Mouse (Mus musculus) fibroblast of lung, adult 2 months (primary cell): Measurements from ENCODE around the gene Sept4.

Experiments
- DNase-seq: peaks from one replicate; pipeline ENCODE4 v3.0.0-alpha.2; 2011; ENCODE audit warnings: low read depth

The Sept4 gene

DNA sequence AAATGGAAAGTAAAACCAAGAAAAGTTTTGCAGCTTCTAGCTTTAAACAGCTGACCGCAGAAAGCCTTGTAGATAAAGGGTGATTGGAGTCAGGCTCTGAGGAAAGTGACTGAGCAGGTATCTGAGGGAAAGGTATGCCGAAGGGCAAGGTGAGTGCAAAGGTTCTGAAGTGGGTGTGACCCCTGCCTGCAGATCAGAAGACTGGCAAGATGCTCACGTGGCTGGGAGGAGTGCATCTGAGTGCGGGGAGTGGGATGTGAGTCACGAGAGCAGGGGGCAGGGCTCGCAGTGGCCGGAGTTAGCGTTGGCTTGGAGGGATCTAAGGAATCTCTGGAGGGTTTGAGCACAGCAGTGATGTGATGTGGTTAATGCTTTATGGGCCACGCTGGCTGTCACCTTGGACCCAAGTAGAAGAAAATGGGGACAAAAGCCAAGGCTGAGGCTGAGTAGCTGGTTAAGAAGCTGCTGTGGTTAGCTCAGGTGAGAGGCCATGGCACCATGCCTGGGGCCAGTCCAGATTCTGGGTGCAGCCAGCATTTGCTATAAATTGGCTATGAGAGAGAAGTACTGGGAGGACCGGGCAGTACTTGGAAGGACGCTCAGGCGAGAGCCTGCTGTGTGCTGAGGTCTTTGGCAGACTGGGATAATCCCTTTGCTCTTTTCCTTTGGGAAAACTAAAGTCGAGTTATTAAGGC, 30.8 kb downstream of the Sept4 start:
- no peak for DNase-seq

DNA sequence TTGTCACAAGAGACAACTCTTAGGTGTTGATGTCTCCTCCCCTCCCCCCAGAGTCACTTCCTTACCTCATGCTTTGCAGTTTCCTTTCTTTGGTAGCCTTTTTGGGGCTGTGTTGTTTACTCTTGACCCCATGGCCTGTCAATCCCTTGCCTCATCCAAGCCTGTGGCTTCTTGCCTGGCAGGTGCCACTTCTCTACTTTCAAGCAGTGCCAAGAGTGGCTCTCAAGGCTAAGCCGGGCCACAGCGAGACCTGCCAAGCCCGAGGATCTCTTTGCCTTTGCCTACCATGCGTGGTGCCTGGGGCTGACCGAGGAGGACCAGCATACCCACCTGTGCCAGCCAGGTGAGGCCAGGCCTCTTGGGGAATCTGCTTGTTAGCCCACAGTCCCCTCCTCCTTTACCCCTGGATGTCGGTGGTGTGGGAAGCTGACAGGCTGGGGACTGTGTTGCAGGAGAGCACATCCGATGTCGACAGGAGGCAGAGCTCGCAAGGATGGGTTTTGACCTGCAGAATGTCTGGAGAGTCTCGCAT, 31.7 kb downstream of the Sept4 start:
- DNase-seq, result no peak

GRCm38 (mm10) chr11:87602234-87602633, 33.5 kb downstream of the Sept4 start:
- no peak for DNase-seq

GRCm38 (mm10) chr11:87603571-87603970, 34.9 kb downstream of the Sept4 start:
- DNase-seq, result no peak

DNA sequence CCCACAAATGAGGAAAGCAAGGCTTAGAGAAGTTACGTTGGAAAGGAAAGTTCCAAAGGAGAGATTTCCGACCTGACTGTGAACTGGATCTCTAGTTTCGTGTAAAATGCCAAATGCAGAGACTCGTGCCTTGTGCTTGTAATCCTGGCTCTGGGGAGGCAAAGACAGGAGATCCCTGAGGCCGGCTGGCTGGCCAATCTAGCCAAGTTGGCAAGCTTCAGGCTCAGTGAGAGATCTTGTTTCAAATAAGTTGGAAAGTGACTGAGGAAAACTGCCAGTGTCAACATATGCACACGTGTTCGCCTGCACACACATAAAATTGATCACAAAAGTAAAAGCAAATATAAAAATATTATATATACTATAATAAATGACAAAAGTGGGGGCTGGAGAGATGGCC, 40.6 kb downstream of the Sept4 start:
- peak; percentile 51 for DNase-seq

DNA sequence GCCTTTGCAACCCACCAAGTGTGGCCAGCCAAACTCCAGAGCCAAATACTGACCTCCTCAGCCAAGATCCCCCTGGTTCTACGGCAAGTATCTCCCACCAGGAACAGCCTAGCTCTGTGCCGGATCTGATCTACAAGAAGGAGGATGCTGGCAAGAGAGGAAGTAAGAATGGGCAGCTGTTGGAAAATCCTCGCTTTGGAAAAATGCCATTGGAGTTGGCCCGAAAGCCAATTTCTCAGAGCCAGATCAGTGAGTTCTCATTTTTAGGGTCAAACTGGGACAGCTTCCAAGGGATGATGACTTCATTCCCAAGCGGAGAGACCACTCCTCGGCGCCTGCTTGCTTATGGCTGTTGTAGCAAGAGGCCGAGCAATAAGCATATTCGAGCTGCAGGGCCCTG, 42.8 kb downstream of the Sept4 start:
- DNase-seq, result no peak

GRCm38 (mm10) chr11:87613972-87614371, 45.3 kb downstream of the Sept4 start:
- DNase-seq, result no peak

DNA sequence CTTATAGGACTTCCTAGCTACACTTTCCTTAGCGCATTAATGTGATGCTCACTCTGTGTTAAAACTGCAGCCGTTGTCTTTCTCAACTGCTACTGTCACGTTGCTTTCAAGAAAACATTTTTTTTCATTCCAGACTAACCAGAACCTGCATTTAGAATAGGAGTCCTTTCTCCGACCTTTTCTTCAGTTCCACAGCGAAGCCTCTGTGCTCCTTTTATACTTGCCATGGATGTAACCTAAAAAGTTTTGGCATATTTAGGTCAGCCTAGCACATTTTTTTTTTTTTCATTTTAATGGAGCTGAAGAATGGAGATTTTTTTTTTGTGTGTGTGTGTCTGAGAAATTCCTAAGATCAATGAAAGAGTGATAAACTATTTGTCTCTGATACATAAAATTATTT, 46.8 kb downstream of the Sept4 start:
- no peak for DNase-seq

DNA sequence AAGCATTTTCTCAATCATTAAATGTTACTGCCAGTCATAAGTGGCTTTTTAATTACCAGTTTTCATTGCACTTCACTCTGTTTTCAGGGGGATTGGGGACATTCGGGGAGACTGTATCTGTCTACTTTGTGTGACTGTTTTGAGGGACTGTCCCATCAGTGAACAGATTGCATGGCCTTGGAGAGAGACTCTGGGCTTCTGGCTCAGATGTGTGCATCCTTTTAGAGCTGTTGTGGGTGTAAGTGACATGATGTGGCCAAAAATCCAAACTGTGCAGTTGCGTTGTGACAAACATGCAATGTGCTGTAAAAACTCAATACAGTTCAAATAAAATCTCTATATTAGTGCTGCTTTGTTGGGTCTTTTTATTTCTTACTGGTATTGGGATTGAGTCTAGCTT, 47.2 kb downstream of the Sept4 start:
- no peak for DNase-seq

GRCm38 (mm10) chr11:87616790-87617474, 48.2 kb downstream of the Sept4 start, which contains the start of gene Hsf5:
TSS of gene Hsf5 (plus strand) at chr11:87617164.
- no peak for DNase-seq

DNA sequence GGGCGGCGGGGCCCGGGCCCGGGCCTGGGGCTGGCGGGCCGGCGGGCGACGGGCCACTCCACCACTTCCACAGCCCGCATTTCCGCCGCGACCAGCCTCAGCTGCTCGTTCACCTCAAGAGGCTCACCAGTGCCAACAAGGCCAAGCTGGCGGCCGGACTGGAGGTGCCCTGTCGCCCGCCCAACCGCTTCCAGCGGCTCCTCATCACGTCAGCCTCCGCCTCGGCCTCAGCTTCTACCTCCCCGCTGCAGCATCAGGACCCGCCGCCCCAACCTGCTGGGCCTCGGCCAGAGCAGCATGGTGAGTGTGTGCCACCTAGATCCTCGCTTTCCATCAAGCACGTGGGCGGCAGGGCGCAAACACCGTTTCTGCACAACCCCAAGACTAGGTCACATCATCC, 48.9 kb downstream of the Sept4 start:
- DNase-seq, result no peak

DNA sequence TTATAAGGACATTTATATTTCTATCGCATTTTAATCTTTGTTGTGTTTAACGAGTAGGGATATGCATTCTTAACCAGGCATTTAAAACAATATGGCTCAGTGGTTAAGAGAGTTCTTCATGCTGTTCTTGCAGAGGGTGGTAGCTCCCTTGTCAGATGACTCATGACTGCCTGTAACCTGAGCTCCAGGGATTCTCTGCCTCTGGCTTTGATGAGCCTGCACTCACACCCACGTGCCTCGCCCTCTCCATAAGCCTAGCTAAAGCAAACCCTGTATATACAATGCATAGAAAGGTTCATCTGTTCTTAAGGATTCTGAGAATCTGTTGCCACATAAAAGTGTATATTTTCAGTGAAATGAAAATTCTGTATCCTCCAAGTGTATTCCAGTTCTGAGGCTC, 54.5 kb downstream of the Sept4 start:
- no peak for DNase-seq

- no peak for DNase-seq
These were observed 61.2 kb downstream of the Sept4 start for GRCm38 (mm10) chr11:87629859-87630258.

DNA sequence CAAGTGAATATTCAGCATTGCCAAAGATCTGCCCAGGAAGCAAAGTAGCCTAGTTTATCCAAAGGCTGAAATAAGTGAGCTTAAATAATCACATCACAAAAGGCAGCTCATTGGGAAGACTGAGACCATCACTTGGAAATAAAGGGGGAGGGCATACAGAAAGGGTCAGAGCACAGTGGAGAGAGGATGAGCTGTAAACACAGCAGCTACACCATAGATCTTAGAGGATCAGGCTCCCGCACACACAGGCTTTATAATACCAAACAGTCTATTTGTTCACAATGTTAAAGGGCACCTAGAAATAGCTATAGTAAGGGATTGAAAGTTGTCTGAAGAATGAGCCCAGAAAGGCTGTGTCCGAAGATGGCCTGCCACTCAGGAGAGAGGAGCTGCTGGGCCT, 70.1 kb downstream of the Sept4 start:
- no peak for DNase-seq

DNA sequence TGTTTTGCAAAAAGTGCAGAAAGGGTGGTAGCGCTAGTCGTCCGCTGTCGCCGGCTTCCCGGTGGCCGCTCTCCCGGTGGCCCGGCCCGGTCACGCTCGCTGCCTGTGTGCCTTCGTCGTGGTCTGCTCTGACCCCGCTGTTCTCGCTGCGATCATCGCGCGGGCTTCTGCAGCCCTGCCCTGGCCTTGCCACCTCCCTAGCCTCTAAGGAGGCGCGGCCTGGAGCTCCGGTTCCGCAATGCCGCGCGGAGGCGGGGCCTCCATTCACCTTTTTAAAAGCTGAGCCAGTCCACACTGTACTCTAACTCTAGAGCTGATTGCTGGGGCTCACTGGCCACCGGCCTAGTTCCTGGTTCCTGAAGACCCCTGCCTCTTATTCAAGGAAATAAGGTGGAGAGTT, 70.5 kb downstream of the Sept4 start:
- no peak for DNase-seq
